ENCODE assay signal across 15 mouse cellular contexts in the genomic region with DNA sequence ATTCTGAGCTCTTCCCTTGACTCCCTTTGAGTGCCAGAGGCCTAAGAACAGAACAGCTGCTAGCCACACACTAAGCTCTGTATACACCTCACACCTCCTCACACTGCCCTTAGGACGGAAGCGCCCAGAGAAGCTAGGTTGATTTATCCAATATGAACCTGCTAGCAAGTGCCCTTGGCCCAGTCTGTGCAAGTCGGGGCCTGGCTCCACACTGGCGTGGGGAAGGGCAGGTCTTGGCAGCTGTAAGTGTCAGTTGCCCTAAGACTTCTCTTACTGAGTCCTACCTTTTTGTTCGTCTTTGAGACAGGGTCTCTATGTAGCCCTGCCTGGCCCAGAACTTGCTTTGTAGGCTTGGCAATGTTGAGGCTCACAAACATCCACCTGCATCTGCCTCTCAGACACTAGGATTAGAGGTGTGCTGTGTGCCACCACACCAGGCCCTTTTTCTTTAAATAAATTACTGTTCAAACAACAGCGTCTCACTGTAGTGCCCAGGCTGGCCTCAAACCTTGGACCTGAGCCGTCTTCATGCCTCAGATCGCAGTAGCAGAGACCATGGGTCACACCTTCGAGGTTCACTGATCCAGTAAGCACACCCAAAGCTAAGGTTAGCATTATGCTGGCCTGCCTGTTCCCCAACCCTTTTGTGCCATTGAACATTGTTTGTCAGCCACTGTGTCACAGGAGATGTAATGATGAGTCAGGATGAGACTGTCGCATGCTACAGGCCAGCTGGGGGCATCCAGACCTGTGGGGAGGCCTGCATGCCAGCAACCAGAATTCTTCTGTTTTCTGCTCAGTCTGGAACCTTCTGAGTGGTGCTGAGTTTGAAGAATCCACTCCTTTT. TPM values are rescaled to one million over a fixed set of nuclear protein-coding genes. Genes with fewer than 3 reads are reported as not detected.
DNase-seq lines count a peak whose midpoint lies in the region; ATAC-seq and TF ChIP-seq lines count a peak whose summit lies in the region.
"Had no signal": no experiment of that assay in that cellular context is flagged by ENCODE, and none has a peak within 500 bp of the region (broad histone marks: within the 10 kb centered on the region; RNA-seq: fewer than 3 reads in every experiment).

No protein-coding gene starts in this region.

- no peak for DNase-seq in embryonic facial prominence, embryonic 10.5 days (ENCODE audit: low spot score)
- DNase-seq in layer of hippocampus, adult 2 months (ENCODE audit: low spot score in 2 of 2), result no peak
- no peak for DNase-seq in layer of hippocampus, adult 18-20 months (ENCODE audit: low spot score in 2 of 2)
- DNase-seq in B cell, adult 2 months, result peak; percentile 36 to 37
- no peak for DNase-seq in liver, embryonic 11.5 days (ENCODE audit: low spot score)
- no peak for DNase-seq in cerebellum, adult 11 months
- DNase-seq: cerebellum, postnatal 10 days; heart, adult 18-20 months; layer of hippocampus, adult 9-11 months; left cerebral cortex, postnatal 4 days; lung, postnatal 36 days; thymus, postnatal 25 days had no signal

- H3K27me3 ChIP-seq in embryonic facial prominence, embryonic 13.5 days, result no peaks in the 10 kb centered on the region
- H3K27me3 ChIP-seq in embryonic facial prominence, embryonic 10.5 days (replicated peaks; ENCODE audit: low read depth, poor library complexity, severe bottlenecking), result no peaks in the 10 kb centered on the region
- H3K27me3 ChIP-seq in liver, embryonic 11.5 days (replicated peaks; ENCODE audit: control insufficient read depth, insufficient read depth, low read length), result no peaks in the 10 kb centered on the region
- H3K27me3 ChIP-seq: forebrain, embryonic 15.5 days had no signal

- peaks cover 12% of the 10 kb centered on the region for H3K4me1 ChIP-seq in embryonic facial prominence, embryonic 13.5 days
- H3K4me1 ChIP-seq in embryonic facial prominence, embryonic 10.5 days, result peaks cover 14% of the 10 kb centered on the region
- peaks cover 37% of the 10 kb centered on the region for H3K4me1 ChIP-seq in liver, embryonic 11.5 days (replicated peaks; ENCODE audit: control insufficient read depth, insufficient read depth, low read length)

- WGBS in embryonic facial prominence, embryonic 13.5 days, result 88% methylated on average over 10 of the region's 10 CpGs
- WGBS in embryonic facial prominence, embryonic 10.5 days, result 91% methylated on average over 10 of the region's 10 CpGs
- WGBS in liver, embryonic 11.5 days, result 89% methylated on average over 10 of the region's 10 CpGs

- no peak overlapping the region for H3K4me3 ChIP-seq in embryonic facial prominence, embryonic 13.5 days
- no peak overlapping the region for H3K4me3 ChIP-seq in embryonic facial prominence, embryonic 10.5 days
- no peak overlapping the region for H3K4me3 ChIP-seq in layer of hippocampus, adult 2 months
- no peak overlapping the region for H3K4me3 ChIP-seq in liver, embryonic 11.5 days (ENCODE audit: low read depth, low read length)
- H3K4me3 ChIP-seq: forebrain, embryonic 15.5 days had no signal

- no peak overlapping the region for H3K27ac ChIP-seq in embryonic facial prominence, embryonic 13.5 days
- H3K27ac ChIP-seq in embryonic facial prominence, embryonic 10.5 days (replicated peaks), result no peak overlapping the region; the same call in 1 of the 2 replicates
- H3K27ac ChIP-seq in layer of hippocampus, adult 2 months, result peak overlapping the region; percentile 72
- 0 out of 2 replicates have a peak overlapping the region, but pooled peaks have one; percentile 3 for H3K27ac ChIP-seq in liver, embryonic 11.5 days (ENCODE audit: low read depth, low read length)
- H3K27ac ChIP-seq: forebrain, embryonic 15.5 days had no signal

- 0 out of 2 replicates have a peak overlapping the region, but pooled peaks have one; percentile 32 for H3K9ac ChIP-seq in embryonic facial prominence, embryonic 13.5 days
- H3K9ac ChIP-seq in liver, embryonic 11.5 days (ENCODE audit: low read depth, low read length), result no peak overlapping the region
- H3K9ac ChIP-seq: forebrain, embryonic 15.5 days had no signal

- no peak for ATAC-seq in embryonic facial prominence, embryonic 13.5 days (ENCODE audit: insufficient number of reproducible peaks, insufficient read depth, low FRiP score, low TSS enrichment, low read depth)
- ATAC-seq in liver, embryonic 11.5 days (replicated peaks; ENCODE audit: low FRiP score), result no peak
- ATAC-seq in granulocyte monocyte progenitor cell, adult 5-6 weeks (replicated peaks; ENCODE audit: poor library complexity, severe bottlenecking), result no peak
- ATAC-seq: forebrain, embryonic 15.5 days had no signal

- H3K36me3 ChIP-seq in embryonic facial prominence, embryonic 13.5 days, result peaks cover 26% of the 10 kb centered on the region
- peaks cover 36% of the 10 kb centered on the region for H3K36me3 ChIP-seq in embryonic facial prominence, embryonic 10.5 days (replicated peaks)
- H3K36me3 ChIP-seq in liver, embryonic 11.5 days (ENCODE audit: control insufficient read depth, insufficient read depth, low read length), result no peaks in the 10 kb centered on the region
- H3K36me3 ChIP-seq: forebrain, embryonic 15.5 days had no signal

- no peak overlapping the region for H3K4me2 ChIP-seq in embryonic facial prominence, embryonic 13.5 days
- H3K4me2 ChIP-seq in liver, embryonic 11.5 days, result no peak overlapping the region
- H3K4me2 ChIP-seq: forebrain, embryonic 15.5 days had no signal

- no peak for TF ChIP-seq CTCF in layer of hippocampus, adult 2 months (conservative IDR thresholded peaks at IDR 0.05)

- H3K9me3 ChIP-seq in embryonic facial prominence, embryonic 13.5 days, result no peaks in the 10 kb centered on the region
- H3K9me3 ChIP-seq in embryonic facial prominence, embryonic 10.5 days, result no peaks in the 10 kb centered on the region
- H3K9me3 ChIP-seq in liver, embryonic 11.5 days (ENCODE audit: control insufficient read depth, low read length), result no peaks in the 10 kb centered on the region
- H3K9me3 ChIP-seq: forebrain, embryonic 15.5 days had no signal

RNA-seq across cellular contexts. Expression of a gene that starts 5.2 kb away (rescaled TPM):
- 20.5 and 20.7 TPM in 2 replicates for polyA plus RNA-seq in embryonic facial prominence, embryonic 13.5 days (2015; fragmentation: Nextera tagmentation; extraction: Ambion mirVana)
- 27.0 TPM in 2 replicates for polyA plus RNA-seq in embryonic facial prominence, embryonic 10.5 days (2016; fragmentation: Nextera tagmentation; extraction: Ambion mirVana)
- total RNA-seq in layer of hippocampus, adult 2 months (2021), result 10 to 100 TPM; 54.4 to 56.8 TPM
- 10 to 100 TPM; 52.7 to 53.2 TPM for total RNA-seq in layer of hippocampus, adult 18-20 months (2021)
- 27.4 and 30.2 TPM in 2 replicates for polyA plus RNA-seq in liver, embryonic 11.5 days (2014; fragmentation: Nextera tagmentation; extraction: Ambion mirVana)
- 18.8 and 26.9 TPM in 2 replicates for total RNA-seq in granulocyte monocyte progenitor cell, adult 5-6 weeks (2014; fragmentation: Nextera tagmentation)
- 14.3 and 25.0 TPM in 2 replicates for total RNA-seq in granulocyte monocyte progenitor cell, adult 5-6 weeks (2017)

Comparison
In these comparisons a context has a peak if more than half of its experiments do, and no peak if none do; other contexts are left out.
1. H3K27ac ChIP-seq: peak in layer of hippocampus, adult 2 months (single experiment) and liver, embryonic 11.5 days (single experiment); none in embryonic facial prominence, embryonic 13.5 days (single experiment) and embryonic facial prominence, embryonic 10.5 days (single experiment).
2. DNase-seq: peak in B cell, adult 2 months (2 of 2); none in embryonic facial prominence, embryonic 10.5 days (single experiment), layer of hippocampus, adult 2 months (0 of 2), layer of hippocampus, adult 18-20 months (0 of 2), liver, embryonic 11.5 days (single experiment) and cerebellum, adult 11 months (single experiment).